Mouse (Mus musculus): ENCODE measurements around the gene Mef2a.

Gene Mef2a

DNA sequence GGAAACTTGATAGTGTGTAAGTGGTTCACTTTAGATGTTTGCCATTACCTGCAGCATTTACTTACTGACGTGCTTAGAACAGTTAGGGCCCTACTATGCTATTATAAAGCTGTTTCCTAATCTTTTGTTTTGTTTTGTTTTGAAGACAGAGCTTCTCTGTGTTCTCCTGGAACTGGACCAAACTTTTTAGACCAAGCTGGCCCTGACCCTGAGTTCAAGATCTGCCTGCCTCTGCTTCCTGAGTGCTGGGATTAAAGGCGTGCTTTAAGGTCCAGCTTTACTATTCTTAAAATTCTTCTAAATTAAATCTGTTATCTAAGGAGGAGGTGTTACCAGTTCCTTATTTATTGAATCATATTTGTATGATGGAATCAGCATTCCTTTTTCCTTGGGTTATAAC is 126.6 kb downstream of the Mef2a start:
- no peak for DNase-seq (ENCODE audit: low spot score in 2 of 2)

GRCm38 (mm10) chr7:67245255-67245654 is 127.4 kb downstream of the Mef2a start:
- DNase-seq (ENCODE audit: low spot score in 2 of 2) = no peak

DNA sequence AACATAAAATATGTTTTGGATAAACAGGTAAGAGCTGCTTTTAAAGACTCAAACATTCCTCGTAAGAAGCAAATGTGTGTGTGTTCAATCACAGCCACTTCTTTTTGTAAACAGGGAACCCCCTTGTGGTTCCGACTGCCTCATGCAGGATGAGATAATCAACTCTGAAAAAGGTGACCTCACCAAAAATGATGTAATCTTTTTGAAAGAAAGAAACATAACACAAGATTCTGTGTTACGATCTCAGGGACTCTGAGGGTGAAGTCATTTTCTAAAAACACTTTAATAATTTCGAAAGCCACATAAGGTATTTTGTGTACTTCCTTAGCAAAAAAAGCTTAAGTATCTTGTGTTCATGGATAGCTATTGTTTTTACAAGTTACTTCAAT is 128.8 kb downstream of the Mef2a start:
- DNase-seq (ENCODE audit: low spot score in 2 of 2) = no peak

- no peak for DNase-seq (ENCODE audit: low spot score in 2 of 2)
Measured at GRCm38 (mm10) chr7:67243121-67243893, 129.4 kb downstream of the Mef2a start.

- DNase-seq (ENCODE audit: low spot score in 2 of 2) = no peak
Measured at GRCm38 (mm10) chr7:67241969-67242368, 130.7 kb downstream of the Mef2a start.

GRCm38 (mm10) chr7:67237752-67238151 is 134.9 kb downstream of the Mef2a start:
- DNase-seq (ENCODE audit: low spot score in 2 of 2) = no peak

DNA sequence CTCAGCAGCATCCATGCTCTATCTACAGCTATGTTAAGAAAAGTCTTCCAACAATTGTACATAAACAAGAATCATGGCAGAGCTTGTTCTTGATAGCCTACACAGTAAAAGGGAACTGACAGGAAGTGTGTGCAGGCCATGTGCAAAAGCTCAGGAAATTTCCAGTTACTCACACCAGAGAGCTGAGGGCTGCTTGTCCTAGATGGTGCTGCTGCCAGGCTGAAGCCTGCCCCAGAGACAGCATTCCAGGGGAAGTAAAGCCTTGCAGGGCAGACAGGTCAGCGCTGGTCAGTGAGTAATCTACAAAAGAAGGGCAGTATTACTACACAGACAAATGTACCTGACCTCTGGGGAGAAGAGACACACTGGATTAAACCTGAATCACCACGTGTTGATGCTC is 136.3 kb downstream of the Mef2a start:
- DNase-seq (ENCODE audit: low spot score in 2 of 2) = no peak

GRCm38 (mm10) chr7:67234797-67235196 is 137.9 kb downstream of the Mef2a start:
- no peak for DNase-seq (ENCODE audit: low spot score in 2 of 2)

- no peak for DNase-seq (ENCODE audit: low spot score in 2 of 2)
Measured at GRCm38 (mm10) chr7:67232504-67232903, 140.2 kb downstream of the Mef2a start.

DNA sequence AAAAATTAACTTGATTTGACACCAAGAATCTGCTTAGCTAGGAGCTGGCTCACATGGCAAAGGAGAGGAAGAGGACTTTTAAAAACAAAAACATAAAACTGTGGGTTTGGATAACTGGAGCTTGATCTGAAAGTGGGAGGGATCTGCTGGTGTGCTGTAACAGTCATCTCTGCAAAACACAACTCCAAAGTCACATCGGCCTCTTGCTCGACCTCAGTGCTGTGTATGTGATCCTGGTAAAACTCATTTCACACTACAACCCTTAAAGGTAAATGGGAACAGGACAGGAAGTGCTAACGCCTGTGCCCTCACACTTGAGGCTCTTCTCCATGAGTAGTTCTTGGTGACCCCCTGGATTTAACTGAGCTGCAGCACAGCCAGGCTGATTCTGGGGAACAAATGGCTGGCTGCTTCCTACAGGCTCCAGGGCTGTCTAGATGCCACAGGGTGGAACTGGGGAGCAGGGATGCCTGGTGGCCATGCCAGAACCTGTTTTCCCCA is 142.0 kb downstream of the Mef2a start:
- DNase-seq (ENCODE audit: low spot score in 2 of 2) = no peak

- no peak for DNase-seq (ENCODE audit: low spot score in 2 of 2)
Measured at GRCm38 (mm10) chr7:67230221-67230620, 142.4 kb downstream of the Mef2a start.

GRCm38 (mm10) chr7:67229701-67230100 is 143.0 kb downstream of the Mef2a start:
- no peak for DNase-seq (ENCODE audit: low spot score in 2 of 2)

GRCm38 (mm10) chr7:67228891-67229602 is 143.6 kb downstream of the Mef2a start:
- peak in 1 of 2 experiments; percentile 22 for DNase-seq (ENCODE audit: low spot score in 2 of 2)

- DNase-seq (ENCODE audit: low spot score in 2 of 2) = no peak
Measured at GRCm38 (mm10) chr7:67228390-67228789, 144.3 kb downstream of the Mef2a start.

- no peak for DNase-seq (ENCODE audit: low spot score in 2 of 2)
Measured at GRCm38 (mm10) chr7:67227538-67227937, 145.1 kb downstream of the Mef2a start.

- no peak for DNase-seq (ENCODE audit: low spot score in 2 of 2)
Measured at GRCm38 (mm10) chr7:67225943-67226625, 146.6 kb downstream of the Mef2a start.

GRCm38 (mm10) chr7:67222220-67222862 is 150.3 kb downstream of the Mef2a start, which contains the start of gene Lysmd4:
Gene Lysmd4 (plus strand): TSS chr7:67222544.
- DNase-seq (ENCODE audit: low spot score in 2 of 2) = peak; percentile 90 to 92

DNA sequence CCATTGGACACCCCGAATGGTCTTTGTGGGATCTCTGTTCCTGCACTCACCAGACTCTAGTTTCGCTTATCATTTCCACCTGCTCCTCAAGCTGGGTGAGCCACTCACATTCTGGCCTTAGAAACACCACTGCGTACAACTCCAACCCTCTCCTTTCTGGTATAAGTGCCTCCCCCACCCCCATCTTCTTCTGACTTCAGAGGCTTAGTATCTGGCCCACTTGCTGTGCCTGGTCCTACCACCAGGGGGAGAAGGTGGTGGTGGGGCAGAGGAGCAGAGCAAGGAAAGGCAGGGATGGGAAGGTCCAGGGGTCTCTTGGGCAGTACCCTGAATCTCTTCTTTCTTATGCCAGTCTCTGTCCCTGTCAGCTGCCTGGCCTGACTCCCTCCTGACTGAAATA is 155.6 kb downstream of the Mef2a start:
- DNase-seq (ENCODE audit: low spot score in 2 of 2) = peak; percentile 43 to 65

DNA sequence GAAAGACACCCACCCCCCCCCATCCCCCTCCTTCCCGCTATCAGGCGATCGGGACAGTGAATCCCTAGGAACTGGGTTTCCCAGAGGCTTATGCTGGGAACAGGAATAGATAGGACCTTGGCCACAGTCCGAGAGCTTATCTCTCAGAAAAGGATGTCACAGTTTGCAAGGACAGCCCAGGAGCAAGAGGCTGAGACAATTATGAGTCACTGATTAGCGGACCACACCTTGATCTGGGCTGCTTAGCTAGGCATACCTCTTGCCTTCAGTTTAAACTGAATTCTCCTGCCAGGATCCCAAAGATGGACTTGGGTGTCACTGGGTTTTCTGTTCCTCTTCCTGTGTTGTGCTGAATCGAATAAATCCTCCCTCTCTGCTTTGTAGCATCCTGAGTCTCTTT is 156.3 kb downstream of the Mef2a start:
- DNase-seq (ENCODE audit: low spot score in 2 of 2) = no peak

- no peak for DNase-seq (ENCODE audit: low spot score in 2 of 2)
Measured at GRCm38 (mm10) chr7:67213589-67213988, 159.1 kb downstream of the Mef2a start.

DNA sequence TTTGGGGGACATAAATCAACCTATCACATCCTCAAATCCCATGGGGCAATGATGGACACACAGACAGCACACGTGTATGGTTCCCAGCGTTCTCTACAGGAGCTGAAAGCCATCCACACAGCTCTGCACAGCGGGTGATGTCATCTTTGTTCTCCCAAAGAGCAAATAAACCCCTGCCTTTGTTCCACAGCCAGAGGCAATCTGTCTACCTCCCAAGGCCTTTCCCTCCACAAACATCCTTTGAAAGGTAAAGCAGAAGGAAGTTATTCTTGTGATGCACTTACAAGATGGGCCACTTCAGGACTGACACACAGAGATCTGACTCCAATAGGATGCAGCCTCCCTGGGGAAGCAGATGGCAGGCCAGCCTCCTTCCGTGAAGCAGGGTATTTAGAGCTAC is 160.7 kb downstream of the Mef2a start:
- DNase-seq (ENCODE audit: low spot score in 2 of 2) = no peak

GRCm38 (mm10) chr7:67211341-67211740 is 161.3 kb downstream of the Mef2a start:
- no peak for DNase-seq (ENCODE audit: low spot score in 2 of 2)
